Mouse (Mus musculus) liver, adult 2 months (tissue): ENCODE measurements around the gene Rprd1b. TPM values are rescaled to one million over a fixed set of nuclear protein-coding genes. Genes with fewer than 3 reads are reported as not detected.

ENCODE experiments used
- DNase-seq: peaks from one replicate; pipeline ENCODE4 v3.0.0-alpha.2; 2011; ENCODE audit warnings: low read depth, low spot score; ENCODE audit errors: extremely low read depth
- H3K27ac ChIP-seq: fragments of 200-500 bp; replicated peaks from 2 replicates; pipeline ENCODE4 v1.5.1; 2012; ENCODE audit warnings: low read depth, mild to moderate bottlenecking, control low read depth, inconsistent platforms, low read length; ENCODE audit not compliant: insufficient read depth
- H3K27me3 ChIP-seq: fragments of 200-500 bp; 2 replicates; pipeline ENCODE4 v1.6.1; 2012; ENCODE audit warnings: mild to moderate bottlenecking, moderate library complexity, low read length, inconsistent platforms; ENCODE audit not compliant: control insufficient read depth, insufficient read depth
- H3K36me3 ChIP-seq: fragments of 200-500 bp; 2 replicates; pipeline ENCODE4 v1.6.1; 2012; ENCODE audit warnings: low read length, inconsistent platforms; ENCODE audit not compliant: control insufficient read depth, insufficient read depth
- H3K4me1 ChIP-seq: fragments of 200-500 bp; 2 replicates; pipeline ENCODE4 v1.6.1; 2011; ENCODE audit warnings: low read length; ENCODE audit not compliant: control insufficient read depth, insufficient read depth
- H3K4me3 ChIP-seq: fragments of 200-500 bp; 2 replicates; pipeline ENCODE4 v1.5.1; 2011; ENCODE audit warnings: low read depth, mild to moderate bottlenecking, control low read depth, low read length, moderate library complexity; ENCODE audit not compliant: insufficient read depth
- H3K79me2 ChIP-seq: fragments of 200-500 bp; 2 replicates; pipeline ENCODE4 v1.6.1; 2012; ENCODE audit warnings: inconsistent platforms, mild to moderate bottlenecking, low read length, moderate library complexity; ENCODE audit not compliant: control insufficient read depth, insufficient read depth
- H3K9ac ChIP-seq: fragments of 200-500 bp; 2 replicates; pipeline ENCODE4 v1.6.1; 2012; ENCODE audit warnings: low read depth, mild to moderate bottlenecking, control low read depth, inconsistent platforms, low read length
- CTCF ChIP-seq: fragments of 200-500 bp; IDR thresholded peaks from 2 replicates; pipeline ENCODE4 v1.5.1; 2011; ENCODE audit warnings: low read depth, low read length, control low read depth
- POLR2A ChIP-seq: fragments of 200-500 bp; IDR thresholded peaks from 2 replicates; pipeline ENCODE4 v1.6.1; 2011; ENCODE audit warnings: low read length, control low read depth; ENCODE audit not compliant: insufficient read depth; ENCODE audit errors: extremely low read depth
- WGBS: fragments of 180-500 bp; shearing (Covaris S2); methylation state at CpG from one replicate; pipeline ENCODE4 v1.1.7; 2018; 5-methylcytosine and 5-hydroxymethylcytosine counted together
- polyA plus RNA-seq: library from polyadenylated mRNA; depleted of rRNA; stranded (reverse); fragments of >200 nt; gene quantifications from 2 replicates; pipeline ENCODE4 v1.2.3, GENCODE M21; 2012
- total RNA-seq: library from RNA; depleted of rRNA; stranded (reverse); fragments of >200 nt; gene quantifications from 2 replicates; pipeline ENCODE4 v1.2.3, GENCODE M21; 2014

Gene Rprd1b
- total and polyA plus RNA-seq, 2 experiments, result 6.8 to 14.2 TPM

- TF ChIP-seq CTCF, result no peak
- TF ChIP-seq POLR2A, result no peak
- no peak overlapping the region for H3K4me3 ChIP-seq
- no peaks in the 10 kb centered on the region for H3K27me3 ChIP-seq
- 5% methylated on average over 7 of the region's 7 CpGs for WGBS
- H3K79me2 ChIP-seq, result no peaks in the 10 kb centered on the region
- H3K36me3 ChIP-seq, result peaks cover 11% of the 10 kb centered on the region; the same call in 1 of the 2 replicates
- H3K4me1 ChIP-seq, result peaks cover 31% of the 10 kb centered on the region
- DNase-seq, result peak; percentile 93
- peak overlapping the region; percentile 76 for H3K27ac ChIP-seq
- no peak overlapping the region for H3K9ac ChIP-seq
Observed at GRCm38 (mm10) chr2:158136205-158136604, 107.9 kb downstream of the Rprd1b start.

GRCm38 (mm10) chr2:158137771-158138170, 109.5 kb downstream of the Rprd1b start:
- H3K4me1 ChIP-seq, result peaks cover 31% of the 10 kb centered on the region
- no peak for TF ChIP-seq POLR2A
- TF ChIP-seq CTCF, result no peak
- DNase-seq, result no peak
- WGBS, result 81% methylated on average over 12 of the region's 12 CpGs
- no peak overlapping the region for H3K9ac ChIP-seq
- H3K27me3 ChIP-seq, result no peaks in the 10 kb centered on the region
- H3K27ac ChIP-seq, result peak overlapping the region; percentile 18; the same call in 1 of the 2 replicates
- H3K79me2 ChIP-seq, result no peaks in the 10 kb centered on the region
- H3K36me3 ChIP-seq, result peaks cover 7% of the 10 kb centered on the region; the same call in 1 of the 2 replicates
- no peak overlapping the region for H3K4me3 ChIP-seq

DNA sequence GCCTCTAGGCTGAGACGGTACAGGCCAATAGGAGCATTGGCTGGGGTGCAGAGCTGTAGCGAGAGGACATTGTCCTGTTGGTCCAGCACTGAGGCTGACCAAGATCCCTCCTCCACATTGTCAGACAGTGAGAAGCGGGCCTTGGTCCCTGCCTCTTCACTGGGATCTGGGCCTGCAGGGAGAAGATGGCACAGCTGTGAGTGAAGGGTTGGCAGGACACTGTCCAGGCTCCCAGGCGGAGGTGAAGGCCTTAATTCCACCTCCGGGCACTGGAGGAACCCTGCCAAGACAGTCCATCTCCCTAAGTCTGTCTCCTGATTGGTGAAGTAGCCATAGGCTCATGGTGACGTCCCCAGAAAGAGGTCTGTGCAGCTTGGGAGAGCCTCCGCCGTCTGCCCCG, 110.5 kb downstream of the Rprd1b start:
- Histone ChIP-seq H3K27me3 (no peaks in the 10 kb centered on the region), H3K27ac (no peak overlapping the region), H3K4me3 (no peak overlapping the region), H3K36me3 (peaks cover 7% of the 10 kb centered on the region; the same call in 1 of the 2 replicates), H3K9ac (no peak overlapping the region), H3K4me1 (peaks cover 36% of the 10 kb centered on the region), H3K79me2 (no peaks in the 10 kb centered on the region; the same call in 1 of the 2 replicates)
- TF ChIP-seq POLR2A (no peak), CTCF (no peak)
- DNase-seq, result no peak
- 93% methylated on average over 9 of the region's 9 CpGs for WGBS

GRCm38 (mm10) chr2:158139628-158140027, 111.3 kb downstream of the Rprd1b start:
- Histone ChIP-seq H3K9ac (no peak overlapping the region), H3K27ac (no peak overlapping the region), H3K27me3 (no peaks in the 10 kb centered on the region), H3K4me1 (peaks cover 40% of the 10 kb centered on the region), H3K79me2 (no peaks in the 10 kb centered on the region; the same call in 1 of the 2 replicates), H3K4me3 (no peak overlapping the region), H3K36me3 (peaks cover 7% of the 10 kb centered on the region; the same call in 1 of the 2 replicates)
- DNase-seq, result no peak
- TF ChIP-seq CTCF (no peak), POLR2A (no peak)
- WGBS, result 55% methylated on average over 7 of the region's 7 CpGs

GRCm38 (mm10) chr2:158140664-158141063, 112.4 kb downstream of the Rprd1b start:
- WGBS, result 26% methylated on average over 5 of the region's 5 CpGs
- H3K27ac ChIP-seq, result no peak overlapping the region; the same call in 1 of the 2 replicates
- H3K36me3 ChIP-seq, result peaks cover 7% of the 10 kb centered on the region; the same call in 1 of the 2 replicates
- no peak for DNase-seq
- H3K79me2 ChIP-seq, result peaks cover 7% of the 10 kb centered on the region; the same call in 1 of the 2 replicates
- no peak overlapping the region for H3K9ac ChIP-seq
- H3K4me1 ChIP-seq, result peaks cover 40% of the 10 kb centered on the region
- no peak for TF ChIP-seq CTCF
- no peak for TF ChIP-seq POLR2A
- H3K27me3 ChIP-seq, result no peaks in the 10 kb centered on the region
- no peak overlapping the region for H3K4me3 ChIP-seq

DNA sequence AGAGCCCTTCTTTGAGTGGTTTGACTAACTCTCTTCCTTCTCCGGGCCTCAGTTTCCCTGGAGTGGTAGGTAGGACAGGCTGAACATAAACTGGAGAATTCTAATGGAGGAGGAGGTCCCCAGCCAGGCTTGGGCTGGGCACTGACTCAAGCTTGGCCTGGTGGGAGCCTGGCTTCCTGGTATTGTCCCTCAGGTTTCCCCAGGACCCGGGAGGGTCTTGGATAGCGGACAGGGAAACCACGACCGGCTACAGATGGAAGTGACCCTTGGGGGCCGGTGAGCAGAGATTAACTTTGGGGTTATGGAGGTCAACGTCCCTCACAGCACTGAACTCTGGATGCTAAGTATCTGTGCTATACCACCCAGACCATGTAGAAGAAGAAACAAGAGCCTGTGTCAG, 113.0 kb downstream of the Rprd1b start:
- TF ChIP-seq POLR2A (no peak), CTCF (no peak)
- peaks cover 39% of the 10 kb centered on the region for H3K4me1 ChIP-seq

More for the DNA sequence above, 113.0 kb downstream of the Rprd1b start:
- Histone ChIP-seq H3K9ac (no peak overlapping the region), H3K27ac (peak overlapping the region; percentile 8; the same call in 1 of the 2 replicates), H3K79me2 (peaks cover 12% of the 10 kb centered on the region; the same call in 1 of the 2 replicates), H3K4me3 (no peak overlapping the region), H3K36me3 (peaks cover 7% of the 10 kb centered on the region; the same call in 1 of the 2 replicates), H3K27me3 (no peaks in the 10 kb centered on the region)
- no peak for DNase-seq
- 63% methylated on average over 7 of the region's 7 CpGs for WGBS
